Mouse (Mus musculus) frontal cortex, adult 2 months (tissue): ENCODE measurements around the gene Plxna1. TPM values are rescaled to one million over a fixed set of nuclear protein-coding genes. Genes with fewer than 3 reads are reported as not detected.
A peak's percentile ranks its signal among the peaks of the same experiment; 100 is the strongest.

Experiments
- DNase-seq, 2 experiments: peaks; one replicate each; pipeline ENCODE4 v3.0.0; 2022; ENCODE audit warnings: low spot score in 1 of 2; ENCODE audit errors: extremely low spot score in 1 of 2
- polyA plus RNA-seq: library from polyadenylated mRNA; depleted of rRNA; stranded (reverse); fragments of >200 nt; gene quantifications from 2 replicates; pipeline ENCODE4 v1.2.3, GENCODE M21; 2012; rRNA removed

Plxna1 gene
- polyA plus RNA-seq = 30.0 and 36.6 TPM in 2 replicates

GRCm38 (mm10) chr6:89362281-89363106, at the start of gene Plxna1:
Gene Plxna1, minus strand, starts transcription at chr6:89362620.
- DNase-seq = no peak

- no peak for DNase-seq
Measured at GRCm38 (mm10) chr6:89409041-89409440, 46.6 kb upstream of the Plxna1 start.

- no peak for DNase-seq
Measured at GRCm38 (mm10) chr6:89408259-89408658, 45.8 kb upstream of the Plxna1 start.

GRCm38 (mm10) chr6:89407247-89407889, 44.9 kb upstream of the Plxna1 start:
- DNase-seq = no peak

- DNase-seq = no peak
Measured at GRCm38 (mm10) chr6:89404964-89405363, 42.5 kb upstream of the Plxna1 start.

GRCm38 (mm10) chr6:89403257-89404225, 41.1 kb upstream of the Plxna1 start:
- no peak for DNase-seq

- no peak for DNase-seq
Measured at GRCm38 (mm10) chr6:89402406-89402805, 40.0 kb upstream of the Plxna1 start.

GRCm38 (mm10) chr6:89399564-89399963, 37.1 kb upstream of the Plxna1 start:
- DNase-seq = no peak

GRCm38 (mm10) chr6:89397919-89398318, 35.5 kb upstream of the Plxna1 start:
- DNase-seq = no peak

GRCm38 (mm10) chr6:89393820-89394219, 31.4 kb upstream of the Plxna1 start:
- peak in 1 of 2 experiments; percentile 25 for DNase-seq

GRCm38 (mm10) chr6:89392213-89392612, 29.8 kb upstream of the Plxna1 start:
- DNase-seq = no peak

- DNase-seq = no peak
Measured at GRCm38 (mm10) chr6:89389771-89390170, 27.4 kb upstream of the Plxna1 start.

- no peak for DNase-seq
Measured at GRCm38 (mm10) chr6:89386956-89387355, 24.5 kb upstream of the Plxna1 start.

- no peak for DNase-seq
Measured at GRCm38 (mm10) chr6:89384699-89385098, 22.3 kb upstream of the Plxna1 start.

GRCm38 (mm10) chr6:89381851-89382250, 19.4 kb upstream of the Plxna1 start:
- DNase-seq = no peak

- no peak for DNase-seq
Measured at GRCm38 (mm10) chr6:89381172-89381571, 18.8 kb upstream of the Plxna1 start.

GRCm38 (mm10) chr6:89380751-89381150, 18.3 kb upstream of the Plxna1 start:
- DNase-seq = no peak

- no peak for DNase-seq
Measured at GRCm38 (mm10) chr6:89378264-89378663, 15.8 kb upstream of the Plxna1 start.

- DNase-seq = no peak
Measured at GRCm38 (mm10) chr6:89368812-89369211, 6.4 kb upstream of the Plxna1 start.

GRCm38 (mm10) chr6:89364342-89364741, 1.9 kb upstream of the Plxna1 start:
- DNase-seq = no peak

GRCm38 (mm10) chr6:89363107-89363451, 659 bp upstream of the Plxna1 start:
- DNase-seq = no peak
